Mouse (Mus musculus): ENCODE measurements around the gene Ergic2. TPM values are rescaled to one million over a fixed set of nuclear protein-coding genes. Genes with fewer than 3 reads are reported as not detected.

Gene Ergic2
- polyA plus RNA-seq, 1 experiment from 2014 or later = 220 TPM

Other genes with a start within 250 kb of the Ergic2 start
- gene Far2, start 165.1 kb downstream of the Ergic2 start, polyA plus RNA-seq (2016; fragmentation: Nextera tagmentation; extraction: Ambion mirVana) = 3.7 and 4.1 TPM in 2 replicates
- gene Tmtc1, start 232.0 kb upstream of the Ergic2 start, polyA plus RNA-seq (2016; fragmentation: Nextera tagmentation; extraction: Ambion mirVana) = 2.0 and 3.0 TPM in 2 replicates

All from hindbrain, embryonic 12.5 days (tissue).